Mouse (Mus musculus) erythroblast, embryonic 14.5 days (primary cell): Measurements from ENCODE around the gene Gbgt1.

ENCODE experiments used
- GATA1 ChIP-seq: IDR thresholded peaks from 2 replicates; pipeline ENCODE4 v1.6.1; 2012; ENCODE audit warnings: low read length, inconsistent platforms, mixed read lengths
- TAL1 ChIP-seq: IDR thresholded peaks from 3 replicates; pipeline ENCODE4 v1.6.1; 2012; ENCODE audit warnings: low read length, inconsistent platforms, mixed read lengths

- no peak for TF ChIP-seq GATA1
- TF ChIP-seq TAL1: no peak
Measured at GRCm38 (mm10) chr2:28456616-28457015, 40.1 kb upstream of the Gbgt1 start.
